Mouse (Mus musculus): ENCODE results near the gene N6amt1.

DNA sequence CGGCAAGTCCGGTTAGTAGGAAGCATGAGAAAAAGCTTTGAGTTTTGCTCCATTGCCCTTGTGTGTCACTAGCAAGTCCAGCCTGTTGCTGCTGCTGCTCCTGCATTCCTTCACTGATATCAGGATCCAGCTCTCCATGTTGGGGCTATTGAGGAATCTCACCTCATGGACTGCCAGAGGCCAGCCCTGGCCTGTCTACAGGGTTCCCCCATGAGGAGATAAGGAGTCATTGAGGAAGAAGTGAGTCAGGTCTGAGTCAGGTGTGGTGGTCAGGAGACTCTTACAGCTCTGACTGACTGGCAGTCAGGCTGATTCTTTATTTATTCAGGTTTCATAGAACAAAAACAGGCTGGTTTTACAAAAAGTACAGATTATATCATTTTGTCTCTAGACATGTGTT lies 5.9 kb upstream of the N6amt1 start:
- TF ChIP-seq GATA1 (IDR thresholded peaks at IDR 0.05; ENCODE audit: borderline replicate concordance, low read length) (no peak), FLI1 (IDR thresholded peaks at IDR 0.05; ENCODE audit: low read length) (no peak)

All from megakaryocyte, embryonic 14.5 days (primary cell).